Mouse (Mus musculus) liver, embryonic 14.5 days (tissue): Measurements from ENCODE around the gene Dhrs11.
"Not testable (repeated sequence)": the region's sequence is repeated elsewhere in the genome, so short reads cannot be mapped to it uniquely, and the experiment has no call there.

Source experiments
- CTCF ChIP-seq: IDR thresholded peaks from 2 replicates; pipeline ENCODE4 v1.5.1; 2016; ENCODE audit warnings: antibody characterized with exemption, low read depth, control low read depth
- EP300 ChIP-seq: IDR thresholded peaks from 2 replicates; pipeline ENCODE4 v1.6.1; 2016; ENCODE audit warnings: antibody characterized with exemption, low read depth

DNA sequence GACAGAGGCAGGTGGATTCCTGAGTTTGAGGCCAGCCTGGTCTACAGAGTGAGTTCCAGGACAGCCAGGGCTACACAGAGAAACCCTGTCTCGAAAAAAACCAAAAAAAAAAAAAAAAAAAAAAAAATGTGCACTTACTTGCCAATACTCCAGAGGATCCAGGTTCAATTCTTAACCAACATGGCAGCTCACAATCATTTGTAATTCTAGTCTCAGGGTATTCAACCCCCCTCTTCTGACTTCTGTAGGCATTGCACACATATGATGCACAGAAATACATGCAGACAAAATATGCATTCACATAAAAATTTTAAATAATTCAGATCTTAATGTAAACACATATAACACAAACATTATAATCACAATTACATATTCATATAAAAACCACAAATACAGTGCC lies 47.2 kb upstream of the Dhrs11 start:
- TF ChIP-seq CTCF, EP300: not testable (repeated sequence)
